Mouse (Mus musculus) myocyte (in vitro differentiated cells): ENCODE measurements at regions not wholly inside any gene's neighbourhood (a gene's known extent, or its start where the extent isn't known, plus 50 kb on each side); places are given as distances from the start of the nearest gene placed in this dataset.

Experiments used
- POLR2A ChIP-seq: IDR thresholded peaks from one replicate; pipeline ENCODE4 v1.6.1; 2011; ENCODE audit warnings: low read depth, mild to moderate bottlenecking, control low read depth, moderate library complexity; ENCODE audit not compliant: insufficient read length
- POLR2AphosphoS2 ChIP-seq: IDR thresholded peaks from one replicate; pipeline ENCODE4 v1.6.1; 2011; ENCODE audit warnings: low read depth, control low read depth; ENCODE audit not compliant: insufficient read length
- USF1 ChIP-seq: IDR thresholded peaks from one replicate; pipeline ENCODE4 v1.6.1; 2011; ENCODE audit warnings: low read depth, mild to moderate bottlenecking, control low read depth, moderate library complexity

- no peak for TF ChIP-seq USF1
- TF ChIP-seq POLR2A: no peak
- TF ChIP-seq POLR2AphosphoS2: no peak
Observed at GRCm38 (mm10) chr5:53408235-53408634, 57.7 kb upstream of the Rbpj start.
